Mouse (Mus musculus) mouse embryonic stem cell (cell line): Measurements from ENCODE around the gene Maml1.

Source experiments
- in situ Hi-C, 2 experiments: fragments of 300-500 bp; cut with MboI; formaldehyde crosslinking; loops; 1 replicate in 1 of 2; 3 replicates in 1 of 2; pipeline ENCODE4 v1.14.3; 2019 to 2020; ENCODE audit warnings: low sequenced_read_pairs in 2 of 2, low pct_unique_long_range_greater_than_20kb in 1 of 2, mixed read lengths in 1 of 2; ENCODE audit not compliant: unreplicated experiment in 1 of 2

The Maml1 gene

DNA sequence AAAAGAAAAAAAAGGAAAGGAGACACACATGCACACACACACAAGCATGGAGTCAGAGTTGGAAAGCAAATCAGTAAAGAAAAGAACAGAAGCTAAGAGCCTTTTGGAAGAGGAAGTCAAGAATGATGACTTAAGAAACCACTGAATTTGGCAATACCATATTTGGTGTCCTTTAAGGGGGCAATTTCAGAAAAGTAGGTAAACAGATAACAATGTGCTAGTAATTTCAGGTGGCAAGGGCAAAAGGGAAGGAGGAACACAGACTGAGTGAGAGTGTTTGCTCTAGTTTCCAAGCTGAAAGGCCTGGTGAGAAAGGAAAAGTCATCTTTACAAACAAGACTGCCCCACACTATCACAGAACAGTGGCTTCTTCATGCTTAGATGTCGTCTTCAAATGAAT is 5.7 kb downstream of the Maml1 start:
- in situ Hi-C loops, result no loop called here

DNA sequence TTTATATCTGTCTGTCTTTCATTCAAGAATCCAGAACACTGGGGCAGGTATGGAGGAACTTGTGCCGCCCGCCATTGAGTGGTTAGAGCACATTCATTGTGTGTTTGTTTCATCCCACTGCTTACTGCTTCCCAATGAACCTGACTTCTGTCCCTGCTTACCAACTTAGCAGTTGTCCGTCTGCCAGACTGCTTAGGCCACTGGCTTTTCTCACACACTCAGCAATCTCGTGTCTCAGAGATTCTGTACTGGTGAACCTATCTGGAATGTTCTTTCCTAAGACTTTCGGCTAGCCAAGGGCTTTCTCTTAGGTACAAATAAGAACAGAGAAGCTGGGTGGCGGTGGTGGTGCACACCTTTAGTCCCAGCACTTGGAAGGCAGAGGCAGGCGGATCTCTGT is 6.4 kb downstream of the Maml1 start:
- in situ Hi-C loops, result no loop called here

DNA sequence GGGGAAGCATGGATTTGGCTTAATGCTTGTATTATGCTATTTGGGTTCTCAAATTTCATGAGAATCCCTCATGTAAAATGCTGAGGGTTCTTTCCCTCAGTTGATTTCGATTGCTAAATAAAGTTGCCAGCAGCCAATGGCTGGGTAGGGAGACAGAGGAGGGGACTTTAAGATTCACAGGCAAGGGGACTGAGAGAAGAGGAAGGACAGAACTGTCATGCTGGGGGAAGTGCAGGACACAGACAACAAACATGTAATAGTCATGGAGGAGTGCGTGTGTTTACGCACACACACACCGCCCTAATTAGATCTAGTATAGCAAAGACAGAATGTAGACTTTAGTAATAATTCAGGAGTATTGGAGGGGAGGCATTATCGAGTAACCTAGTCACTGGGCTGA is 6.8 kb downstream of the Maml1 start:
- in situ Hi-C loops, result no loop called here

DNA sequence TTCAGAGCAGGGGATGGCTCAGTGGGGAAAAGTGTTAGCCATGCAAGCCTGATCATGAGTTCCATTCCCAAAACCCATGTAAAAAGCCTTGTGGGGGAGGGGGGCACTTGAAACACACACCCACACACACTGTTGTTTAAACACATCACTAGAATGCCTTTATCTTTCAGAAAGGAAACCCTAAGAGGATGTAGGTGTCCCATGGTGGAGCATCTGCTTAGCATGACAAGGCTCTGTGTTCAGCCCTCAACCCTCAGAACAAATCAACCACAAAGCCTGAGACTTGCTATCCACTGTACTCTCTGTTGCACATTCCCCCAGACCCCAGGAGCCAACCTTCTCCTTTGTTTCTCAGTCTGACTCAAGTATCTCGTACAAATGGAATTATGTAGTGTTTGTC is 12.1 kb downstream of the Maml1 start:
- in situ Hi-C loops, result no loop called here

DNA sequence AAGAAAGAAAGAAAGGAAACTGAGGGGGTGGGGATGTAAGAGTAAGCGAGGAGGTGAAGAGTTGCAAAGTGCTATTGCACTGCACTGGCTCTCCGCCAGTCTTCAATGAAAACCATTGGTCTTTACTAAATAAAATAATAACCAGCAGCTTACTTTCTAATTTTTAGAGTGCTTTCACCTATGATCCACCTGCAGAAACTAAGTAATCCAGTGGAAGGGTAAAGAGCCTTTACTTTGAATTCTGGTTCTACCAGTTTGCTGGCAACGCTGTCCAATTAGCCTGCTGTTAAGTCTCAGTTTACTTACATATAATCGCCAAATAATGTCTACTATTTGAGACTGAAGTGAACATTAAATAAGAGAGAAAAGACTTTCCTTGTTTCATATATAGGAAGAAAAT is 13.1 kb downstream of the Maml1 start:
- in situ Hi-C loops, result no loop called here

DNA sequence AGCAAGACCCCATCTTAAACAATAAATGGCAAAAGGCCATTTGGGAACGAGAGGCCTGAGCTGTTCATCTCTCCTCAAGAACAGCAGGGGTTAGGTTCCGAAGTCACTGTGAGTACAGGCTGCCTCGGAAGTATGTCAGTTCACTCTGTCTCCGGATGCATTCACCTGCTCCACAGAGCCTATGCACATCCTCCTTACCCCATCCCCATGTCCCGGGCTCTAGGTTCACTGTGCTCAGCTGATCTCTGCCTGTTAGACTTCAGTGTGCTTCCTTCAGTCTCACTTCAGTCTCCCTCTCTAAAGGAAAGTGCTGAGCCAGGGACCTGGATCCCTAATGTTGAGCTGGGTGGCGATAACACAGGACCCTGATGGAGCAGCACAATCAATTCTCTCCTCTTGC is 14.4 kb downstream of the Maml1 start:
- in situ Hi-C loops, result no loop called here

DNA sequence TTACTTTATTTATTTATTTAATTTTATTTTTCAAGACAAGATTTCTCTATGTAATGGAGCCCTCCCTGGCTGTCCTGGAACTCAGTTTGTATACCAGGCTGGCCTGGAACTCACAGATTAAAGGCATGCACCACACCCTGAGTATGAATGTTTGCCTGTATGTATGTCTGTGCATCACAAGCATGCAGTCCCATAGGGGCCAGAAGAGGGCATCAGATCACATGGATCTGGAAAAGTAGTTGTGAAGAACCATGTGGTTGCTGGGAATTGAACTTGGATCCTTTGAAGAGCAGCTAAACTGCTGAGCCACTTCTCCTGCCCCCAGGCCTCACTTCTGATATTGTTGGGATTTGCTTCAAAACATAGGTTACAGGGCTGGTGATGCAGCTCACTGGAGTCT is 15.1 kb downstream of the Maml1 start:
- in situ Hi-C loops, result no loop called here

DNA sequence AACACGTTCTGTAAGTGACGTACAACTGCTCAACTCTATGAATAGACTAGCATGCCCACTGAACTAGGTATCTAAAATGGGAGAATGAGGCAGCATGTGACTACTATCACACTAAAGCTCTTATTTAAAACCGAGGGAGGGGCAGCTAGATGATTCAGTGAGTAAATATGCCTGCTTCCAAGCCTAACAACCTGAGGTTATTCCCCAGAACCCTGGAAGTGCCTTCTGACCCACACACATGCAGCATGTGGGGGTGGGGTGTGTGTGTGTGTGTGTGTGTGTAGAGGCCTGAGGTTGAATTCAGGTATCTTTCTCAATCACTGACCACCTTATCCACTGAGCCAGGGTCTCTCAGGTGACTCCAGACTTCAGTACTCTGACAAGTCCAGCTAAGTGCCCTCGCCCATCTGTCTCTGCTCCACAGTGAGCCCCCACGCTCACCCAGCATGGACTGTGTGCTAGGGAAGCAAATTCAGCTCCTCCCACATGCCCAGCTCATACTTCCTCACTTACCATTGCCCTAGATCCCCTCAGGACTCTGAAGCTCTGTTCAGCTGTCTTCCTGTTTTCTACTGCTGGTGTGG is 16.5 kb downstream of the Maml1 start:
- in situ Hi-C loops, result no loop called here

DNA sequence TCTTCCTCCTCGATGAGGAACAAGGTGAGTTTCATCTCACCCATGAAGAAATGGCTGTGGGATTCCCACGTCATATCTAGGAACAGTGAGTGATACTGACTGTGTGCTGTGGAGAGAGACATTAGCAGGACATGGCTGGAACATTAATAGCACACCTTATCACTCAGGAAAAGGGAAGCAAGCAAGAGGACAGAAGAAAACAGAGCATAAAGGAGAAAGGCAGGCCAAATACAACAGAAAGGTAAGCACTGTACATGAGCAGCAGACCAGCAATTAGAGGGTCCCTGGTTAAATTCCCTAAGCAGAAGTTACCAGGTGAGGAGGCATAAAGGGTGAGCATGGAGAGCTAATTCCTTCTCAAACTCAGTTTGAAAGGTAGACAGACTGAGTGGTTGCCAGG is 17.0 kb downstream of the Maml1 start:
- in situ Hi-C loops, result no loop called here

DNA sequence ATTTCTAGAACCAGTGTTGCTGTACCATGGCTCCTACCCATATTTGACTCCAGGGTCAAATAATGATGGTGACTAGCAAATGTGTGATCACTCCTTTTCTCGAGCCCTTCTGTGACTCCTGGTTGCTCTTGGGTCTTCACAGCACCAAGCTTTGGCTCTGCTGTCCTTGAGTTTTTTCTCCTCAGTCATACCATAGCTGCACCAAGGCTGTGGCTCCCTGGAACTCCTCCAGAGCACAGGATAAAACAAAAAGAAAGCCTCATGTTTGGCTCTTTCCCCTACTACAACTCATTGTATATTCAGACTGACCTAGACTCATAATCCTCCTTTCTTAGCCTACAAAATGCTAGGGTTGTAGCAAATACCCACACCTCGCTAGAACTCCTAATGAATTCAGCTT is 19.3 kb downstream of the Maml1 start:
- in situ Hi-C loops, result no loop called here

DNA sequence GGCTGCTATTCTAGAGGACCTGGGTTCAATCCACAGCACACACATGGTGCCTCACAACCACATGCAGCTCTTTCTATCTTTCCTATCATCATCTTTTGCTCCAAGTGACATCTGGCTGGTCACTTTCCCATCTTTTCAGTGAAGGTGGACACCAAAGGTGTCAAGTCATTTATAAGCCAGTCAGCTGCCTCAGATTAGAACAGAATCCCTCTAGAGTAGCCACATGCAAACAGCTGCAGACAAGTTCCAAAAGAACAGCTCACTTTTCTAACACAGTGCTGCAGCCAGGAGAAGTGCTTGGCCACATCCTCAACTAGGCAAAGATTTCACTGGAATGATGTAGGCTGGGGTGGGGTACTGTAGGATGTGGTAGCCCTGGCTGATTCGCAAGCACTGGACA is 22.2 kb downstream of the Maml1 start:
- in situ Hi-C loops, result no loop called here

DNA sequence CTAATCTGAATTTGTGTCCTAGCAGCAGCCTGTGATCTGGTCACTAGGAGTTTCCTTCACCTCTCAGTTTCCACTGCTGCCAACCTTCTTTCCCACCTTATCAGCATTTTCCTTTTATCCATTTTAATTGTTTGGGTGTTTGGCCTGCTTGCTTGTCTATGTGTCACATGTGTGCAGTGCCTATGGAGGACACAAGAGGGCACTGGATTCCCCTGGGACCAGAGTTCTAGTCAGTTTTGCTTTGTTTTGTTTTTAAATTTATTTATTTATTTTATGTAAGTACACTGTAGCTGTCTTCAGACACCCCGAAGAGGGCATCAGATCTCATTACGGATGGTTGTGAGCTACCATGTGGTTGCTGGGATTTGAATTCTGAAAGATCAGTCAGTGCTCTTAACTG is 22.9 kb downstream of the Maml1 start:
- in situ Hi-C loops, result no loop called here

DNA sequence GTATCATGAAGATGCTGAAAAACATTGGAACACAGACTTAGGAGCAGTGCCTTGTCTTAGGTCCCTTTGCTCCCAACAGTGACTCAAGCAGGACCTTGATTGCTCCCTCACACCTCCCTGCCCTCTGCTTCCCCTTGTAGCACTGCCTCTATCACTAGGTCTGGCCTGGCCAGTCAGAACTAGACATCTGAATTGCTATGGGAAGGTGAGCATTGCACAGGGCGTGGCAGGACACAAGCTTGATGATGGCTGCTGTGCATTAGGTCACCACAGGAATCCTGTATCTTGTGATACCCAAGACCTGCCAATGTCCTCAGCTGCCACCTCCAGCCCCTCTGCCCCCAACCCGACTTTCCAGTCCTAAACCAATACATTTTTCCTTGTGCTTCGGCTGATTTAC is 25.1 kb downstream of the Maml1 start:
- in situ Hi-C loops, result no loop called here

DNA sequence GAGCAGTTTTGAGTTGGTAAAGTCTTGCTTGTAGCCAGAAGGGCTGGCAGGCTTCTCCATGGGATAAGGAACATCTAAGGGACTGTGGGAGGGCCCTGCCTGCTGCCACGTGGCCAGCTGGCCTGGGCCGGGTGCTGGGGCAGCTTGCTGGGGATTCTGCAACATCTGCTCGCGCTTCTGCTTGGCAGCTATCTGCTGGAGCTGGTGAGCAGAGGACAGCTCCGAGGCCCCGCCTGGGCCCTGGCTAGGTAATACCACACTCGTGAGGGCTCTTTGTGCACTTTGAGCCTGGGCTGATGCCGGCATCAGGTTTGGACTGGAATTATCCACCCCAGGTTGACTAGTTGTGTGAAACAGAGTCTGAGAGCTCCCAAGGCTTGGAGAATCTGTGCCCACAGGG is 26.2 kb downstream of the Maml1 start:
- in situ Hi-C loops, result no loop called here

DNA sequence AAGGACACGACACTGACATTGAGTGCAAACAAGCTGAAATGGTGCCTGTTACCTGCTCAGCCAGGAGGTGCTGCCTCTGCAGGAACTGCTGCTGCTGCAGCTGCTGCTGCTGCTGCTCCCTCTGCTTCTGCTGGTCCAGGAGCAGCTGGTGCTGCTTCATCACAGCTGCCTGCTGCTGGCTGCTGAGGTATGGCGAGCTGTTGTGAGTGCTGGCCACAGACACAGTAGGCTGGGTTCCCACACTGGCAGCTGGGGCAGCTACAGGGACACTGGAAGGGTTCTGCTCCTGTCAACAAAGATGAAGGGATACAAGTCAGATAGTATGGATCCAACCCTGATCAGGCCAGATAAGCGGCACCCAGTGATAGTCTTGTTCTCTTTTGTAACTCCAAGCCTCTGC is 28.9 kb downstream of the Maml1 start:
- in situ Hi-C loops, result no loop called here

DNA sequence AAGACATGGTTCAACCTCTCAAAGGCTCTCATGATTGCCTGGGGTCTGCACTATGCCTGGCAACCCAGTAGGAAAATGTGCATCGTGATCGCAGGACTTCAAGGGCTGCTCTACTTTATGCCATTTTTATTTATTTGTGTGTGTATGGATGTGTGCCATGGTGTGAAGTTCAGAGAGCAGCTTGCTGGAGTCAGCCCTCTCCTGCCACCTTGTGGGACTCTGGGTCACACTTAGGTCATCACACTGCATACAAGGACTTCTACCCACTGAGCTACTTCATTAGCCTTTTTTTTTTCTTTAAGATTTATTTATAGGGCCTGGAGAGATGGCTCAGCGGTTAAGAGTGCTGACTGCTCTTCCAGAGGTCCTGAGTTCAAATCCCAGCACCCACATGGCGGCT is 30.1 kb downstream of the Maml1 start:
- in situ Hi-C loops, result no loop called here

DNA sequence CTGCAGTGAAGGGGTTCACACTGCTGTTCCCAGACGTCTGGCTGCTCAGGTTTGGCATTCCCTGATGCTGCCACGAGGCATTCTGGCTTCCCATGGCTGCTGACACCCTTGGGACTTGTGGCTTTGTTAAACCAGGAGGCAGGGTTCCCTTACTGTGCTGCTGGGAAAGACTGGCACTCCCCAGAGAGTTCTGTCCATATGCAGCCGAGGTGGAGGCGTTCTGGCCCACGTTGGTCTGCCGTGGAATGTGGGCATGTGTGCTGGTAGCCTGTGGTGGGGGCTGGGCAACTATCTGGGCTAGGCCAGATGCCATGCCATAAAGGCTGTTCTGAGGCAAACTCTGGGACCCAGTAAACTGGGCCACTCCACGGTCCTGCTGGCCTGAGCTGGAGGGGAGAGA is 33.8 kb downstream of the Maml1 start:
- in situ Hi-C loops, result no loop called here

DNA sequence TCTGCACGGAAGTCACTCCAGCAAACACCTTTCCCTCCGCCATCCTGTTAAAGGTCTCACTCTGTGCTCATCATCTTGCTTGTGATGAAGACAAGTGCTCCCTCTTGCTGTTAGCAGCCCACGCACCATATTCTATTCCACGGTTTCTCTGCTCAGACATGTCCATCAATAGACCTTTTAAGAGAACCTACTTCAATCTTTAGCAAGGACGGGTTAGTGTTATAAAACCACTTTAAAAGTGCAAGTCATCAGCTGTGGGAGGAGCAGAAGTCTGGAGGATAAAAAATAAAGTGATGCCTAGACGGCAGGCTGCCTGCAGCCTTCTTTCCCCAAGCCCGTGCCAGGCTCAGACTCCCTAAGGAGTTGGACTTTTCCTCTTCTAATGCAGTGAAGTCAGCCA is 35.5 kb downstream of the Maml1 start:
- in situ Hi-C loops, result no loop called here

DNA sequence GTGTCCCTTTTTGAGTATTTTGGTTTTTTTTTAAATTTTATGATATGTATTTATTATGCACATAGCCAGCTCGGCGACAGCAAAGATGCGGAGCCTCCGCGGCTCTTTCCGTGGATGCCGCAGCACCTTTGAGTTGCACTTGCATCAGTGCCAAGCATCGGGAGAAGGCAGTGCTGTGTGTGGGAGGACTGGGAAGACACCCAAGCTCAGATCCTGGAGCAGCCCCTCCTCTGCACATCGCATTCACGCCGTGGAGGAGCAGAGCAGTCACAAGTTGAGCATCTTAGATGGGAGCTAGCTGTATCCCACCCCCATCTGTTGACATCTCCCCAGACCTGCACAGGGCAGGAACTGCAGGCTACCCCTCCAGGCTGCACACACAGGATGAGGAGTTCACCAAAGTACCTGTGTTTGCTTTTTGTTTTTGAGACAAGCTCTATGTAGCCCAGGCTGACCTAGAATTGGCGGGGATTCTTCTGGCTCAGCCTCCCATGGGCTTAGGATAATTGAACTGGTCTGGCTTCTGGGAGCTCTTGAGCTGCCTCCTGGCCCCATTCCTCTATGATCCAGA is 38.0 kb downstream of the Maml1 start:
- in situ Hi-C loops, result no loop called here

DNA sequence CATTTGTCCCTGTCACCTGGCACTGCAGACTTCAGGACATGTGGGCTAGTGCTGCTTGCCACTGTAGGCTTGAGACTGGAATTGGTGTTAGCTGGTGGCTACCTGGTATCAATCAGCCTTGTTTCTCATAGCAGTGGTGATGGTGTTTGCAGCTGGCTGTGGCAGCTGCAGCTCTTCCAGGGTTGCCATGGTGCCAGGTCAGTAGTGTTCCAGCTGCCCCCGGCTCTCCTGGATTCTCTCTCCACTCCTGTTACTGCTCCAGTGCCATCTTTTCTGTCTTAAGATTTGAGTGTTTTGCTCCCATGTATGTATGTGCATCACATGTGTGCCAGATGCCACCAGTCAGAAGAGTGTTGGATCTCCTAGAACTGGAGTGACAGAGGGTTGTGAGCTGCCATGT is 38.7 kb downstream of the Maml1 start:
- in situ Hi-C loops, result no loop called here

DNA sequence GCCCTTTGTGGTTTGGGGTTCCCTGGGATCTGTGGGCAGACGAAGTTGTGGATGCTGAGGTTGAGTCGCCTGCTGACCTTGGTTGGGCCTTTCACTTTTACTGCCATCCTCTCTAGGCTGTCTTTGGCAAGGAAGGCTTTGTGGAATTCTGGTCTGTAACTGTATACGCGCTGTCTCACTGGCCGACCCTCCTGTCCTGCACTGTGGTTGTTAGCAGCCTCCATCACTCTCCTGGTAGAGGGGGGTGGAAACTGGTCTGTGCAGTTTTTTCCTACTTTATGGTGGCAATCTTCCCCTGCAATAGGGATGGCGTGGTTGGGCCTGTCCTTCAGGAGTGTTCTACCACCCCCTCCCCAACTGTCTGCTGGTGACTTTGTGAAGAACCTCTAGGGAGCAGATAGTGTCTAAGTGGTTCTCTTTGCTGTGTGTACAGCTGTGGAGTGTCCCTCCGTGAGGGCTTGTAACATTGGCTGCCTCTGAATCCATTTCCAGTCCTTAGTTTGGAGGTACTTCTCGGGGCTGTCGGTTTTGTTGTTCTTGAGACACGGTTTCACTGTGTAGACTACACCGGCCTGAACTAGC is 39.3 kb downstream of the Maml1 start:
- in situ Hi-C loops, result no loop called here
